8 mouse cellular contexts compared by ENCODE assay signal in genomic region chr8:121736236-121736635, GRCm38 (mm10). TPM values are rescaled to one million over a fixed set of nuclear protein-coding genes. Genes with fewer than 3 reads are reported as not detected.
DNase-seq lines count a peak whose midpoint lies in the region; ATAC-seq lines count a peak whose summit lies in the region.
"Had no signal": no experiment of that assay in that cellular context is flagged by ENCODE, and none has a peak within 500 bp of the region (broad histone marks: within the 10 kb centered on the region; RNA-seq: fewer than 3 reads in every experiment).

No protein-coding gene starts in this region.

- no peaks in the 10 kb centered on the region for H3K9me3 ChIP-seq in neural tube, embryonic 15.5 days (replicated peaks)
- H3K9me3 ChIP-seq: midbrain, embryonic 12.5 days had no signal

- no peak overlapping the region for H3K9ac ChIP-seq in neural tube, embryonic 15.5 days (replicated peaks)
- H3K9ac ChIP-seq: midbrain, embryonic 12.5 days had no signal

- H3K27ac ChIP-seq in neural tube, embryonic 15.5 days (replicated peaks), result no peak overlapping the region
- H3K27ac ChIP-seq: midbrain, embryonic 12.5 days had no signal

- ATAC-seq in neural tube, embryonic 15.5 days (ENCODE audit: low FRiP score), result no peak

- peak; percentile 56 for DNase-seq in neural tube, embryonic 10.5 days (ENCODE audit: extremely low spot score, low spot score)
- peak; percentile 71 for DNase-seq in adrenal gland, postnatal 10 days
- peak; percentile 74 for DNase-seq in hindlimb bud, embryonic 11.5 days (ENCODE audit: extremely low spot score, low read depth, low spot score)
- DNase-seq in ovary, postnatal 14 days (ENCODE audit: low spot score), result peak; percentile 37
- no peak for DNase-seq in cerebellum, postnatal 4 days (ENCODE audit: low spot score in 2 of 2)
- no peak for DNase-seq in frontal cortex, postnatal 25 days (ENCODE audit: low spot score in 2 of 2)

- H3K36me3 ChIP-seq in neural tube, embryonic 15.5 days, result peaks cover 5% of the 10 kb centered on the region; the same call in 1 of the 2 replicates
- H3K36me3 ChIP-seq: midbrain, embryonic 12.5 days had no signal

- no peak overlapping the region for H3K4me3 ChIP-seq in neural tube, embryonic 15.5 days (replicated peaks)
- H3K4me3 ChIP-seq: midbrain, embryonic 12.5 days had no signal

- H3K27me3 ChIP-seq in neural tube, embryonic 15.5 days (replicated peaks), result peaks cover 7% of the 10 kb centered on the region; the same call in 1 of the 2 replicates

- H3K4me2 ChIP-seq in neural tube, embryonic 15.5 days, result no peak overlapping the region
- H3K4me2 ChIP-seq: midbrain, embryonic 12.5 days had no signal

- WGBS in neural tube, embryonic 15.5 days, result 17% methylated on average over 7 of the region's 7 CpGs

- H3K4me1 ChIP-seq in neural tube, embryonic 15.5 days, result peaks cover 24% of the 10 kb centered on the region

RNA-seq across cellular contexts. Expression of gene Jph3, which starts 6.8 kb away (rescaled TPM):
- polyA plus RNA-seq in neural tube, embryonic 15.5 days (2015; fragmentation: Nextera tagmentation; extraction: Ambion mirVana), result 107 and 133 TPM in 2 replicates
- 1 to 10 TPM; 2.7 to 4.6 TPM for total RNA-seq in adrenal gland, postnatal 10 days (2021)

Comparison
In these comparisons a context has a peak if more than half of its experiments do, and no peak if none do; other contexts are left out.
1. DNase-seq: peak in neural tube, embryonic 10.5 days (single experiment), adrenal gland, postnatal 10 days (single experiment), hindlimb bud, embryonic 11.5 days (single experiment) and ovary, postnatal 14 days (single experiment); none in cerebellum, postnatal 4 days (0 of 2) and frontal cortex, postnatal 25 days (0 of 2).